Mouse (Mus musculus) c-Kit-positive CD71-positive TER-119-positive erythroid progenitor cells, embryonic 14.5 days (primary cell): ENCODE results near the gene Mrpl9.
A peak's percentile ranks its signal among the peaks of the same experiment; 100 is the strongest.

Source experiments
- DNase-seq: peaks from one replicate; pipeline ENCODE4 v3.0.0-alpha.2; 2013; ENCODE audit warnings: low spot score

Mrpl9 gene

DNA sequence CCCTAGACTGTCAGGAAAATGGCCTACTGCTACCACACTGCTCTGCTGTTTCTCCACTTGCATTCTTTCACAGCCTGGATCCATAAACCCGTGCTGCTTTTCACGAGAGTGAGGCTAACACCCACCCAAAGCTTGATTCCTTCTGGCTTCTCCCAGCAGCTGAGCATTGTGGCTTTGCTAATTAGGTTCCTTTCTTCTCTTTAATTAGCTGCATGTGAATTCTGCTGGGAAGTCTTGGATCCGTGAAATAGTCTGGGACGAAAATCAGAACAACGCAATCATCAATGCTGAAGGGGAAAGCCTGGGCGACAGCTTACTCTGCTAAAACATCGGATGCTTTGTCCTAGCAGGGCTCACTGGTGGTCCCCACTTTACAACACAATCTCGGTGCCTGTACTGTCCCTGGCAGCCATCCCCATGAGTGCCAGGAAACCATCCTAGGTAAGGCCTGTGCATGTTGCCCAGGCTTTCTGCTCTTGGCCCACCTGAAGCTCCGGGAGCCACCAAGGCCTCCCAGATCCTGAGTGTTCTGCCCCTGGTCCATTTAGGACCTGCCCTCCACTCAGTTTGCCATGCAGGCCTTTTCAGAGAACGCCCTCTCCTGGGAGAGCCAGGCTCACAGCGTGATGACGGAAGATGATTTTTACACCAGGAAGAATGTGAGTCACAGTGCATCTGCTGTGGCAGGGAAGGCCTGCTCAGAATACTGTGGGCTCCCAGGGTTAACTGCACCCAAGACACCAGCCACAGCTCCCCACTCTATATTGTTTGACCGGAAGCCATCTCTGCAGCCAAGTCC lies 22.7 kb downstream of the Mrpl9 start:
- DNase-seq: no peak

DNA sequence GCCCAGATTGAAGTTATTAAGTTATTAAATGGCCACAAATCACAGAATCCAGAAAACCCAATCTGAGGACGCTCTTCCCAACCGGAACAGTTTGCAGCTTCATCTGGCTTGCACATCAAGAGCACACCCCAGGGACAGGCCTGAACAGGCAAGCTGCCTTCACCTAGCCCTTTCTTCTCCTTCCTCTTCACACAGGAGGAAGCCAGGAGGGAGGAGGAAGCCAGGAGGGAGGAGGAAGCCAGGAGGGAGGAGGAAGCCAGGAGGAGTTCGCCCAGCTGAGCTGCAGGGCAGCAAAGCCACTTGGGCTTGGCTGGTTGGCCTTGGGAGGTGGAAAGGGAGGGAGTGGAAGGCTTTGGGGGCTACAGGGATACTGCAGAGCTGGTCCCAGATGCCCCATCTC lies 25.8 kb downstream of the Mrpl9 start:
- DNase-seq: no peak

DNA sequence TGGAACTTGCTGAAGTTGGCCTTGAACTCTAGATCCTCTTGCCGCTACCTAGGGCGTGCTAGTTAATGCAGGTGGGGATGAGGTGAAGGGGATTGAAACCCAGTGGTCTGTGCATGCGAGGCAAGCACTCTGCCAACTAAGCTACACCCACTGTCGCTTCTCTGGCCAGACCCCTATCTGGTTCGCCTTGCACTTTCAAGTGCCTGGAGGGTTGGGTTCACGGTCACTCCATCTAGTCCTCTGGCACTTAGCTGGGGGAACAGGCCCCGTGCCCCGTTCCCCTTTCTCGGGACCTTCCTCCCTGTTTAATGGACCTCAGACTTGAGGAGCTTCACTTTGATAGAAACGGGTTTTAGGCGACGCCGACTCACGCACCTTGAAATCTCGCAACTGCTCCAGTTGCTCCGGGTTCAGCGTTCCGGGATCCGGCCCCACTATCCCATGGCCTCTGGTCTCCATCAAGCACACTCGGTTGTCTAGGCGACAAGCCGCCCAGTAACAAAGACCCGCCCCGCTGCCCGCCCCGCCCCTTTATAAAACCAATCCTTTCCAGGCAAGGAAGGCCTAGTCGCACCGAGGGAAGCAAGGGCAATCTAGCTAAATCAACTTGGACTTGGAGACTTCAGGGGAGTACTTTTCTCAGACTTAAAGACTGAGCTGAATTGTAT lies 29.5 kb downstream of the Mrpl9 start:
- DNase-seq: no peak

DNA sequence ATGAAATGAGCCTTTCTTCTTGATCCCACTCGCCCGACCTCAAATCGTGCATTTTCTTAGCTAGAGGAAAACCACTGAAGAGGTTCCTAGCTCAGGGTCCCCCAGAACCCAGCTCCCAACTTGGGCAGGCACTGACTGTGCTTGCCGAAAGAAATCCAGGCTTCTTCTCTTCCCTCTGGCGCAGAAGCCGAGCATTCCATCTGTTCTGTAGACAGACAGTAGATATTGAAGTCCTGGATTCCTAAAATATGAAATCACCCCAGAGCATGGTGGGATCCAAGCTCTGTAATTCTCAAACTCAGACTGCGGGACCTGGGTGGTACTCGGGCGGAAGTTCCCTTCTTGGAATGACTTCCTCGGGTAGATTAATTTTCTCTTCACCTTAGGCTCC lies 30.0 kb downstream of the Mrpl9 start:
- no peak for DNase-seq

- DNase-seq: no peak
Measured at GRCm38 (mm10) chr3:94473567-94474232, 30.6 kb downstream of the Mrpl9 start.

- no peak for DNase-seq
Measured at GRCm38 (mm10) chr3:94476301-94477035, 33.4 kb downstream of the Mrpl9 start.

DNA sequence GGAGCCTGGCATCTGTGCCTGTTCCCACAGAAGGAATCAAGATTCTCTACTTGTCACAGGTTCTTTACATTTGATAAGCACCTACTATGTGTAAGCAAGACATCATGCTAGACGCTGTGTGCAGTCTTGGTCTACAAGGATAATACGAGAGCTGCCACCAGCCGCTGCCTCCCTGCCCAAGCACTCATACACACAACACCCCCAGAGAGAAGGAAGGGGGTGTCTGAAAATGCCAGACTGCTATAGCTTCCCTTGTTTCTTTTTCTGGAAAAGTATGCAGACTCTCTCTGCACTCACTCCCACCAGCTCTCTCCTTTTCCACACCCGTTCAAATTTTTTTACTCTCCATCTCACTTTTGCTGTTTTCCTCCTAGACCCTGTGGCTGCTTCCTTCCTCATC lies 34.3 kb downstream of the Mrpl9 start:
- no peak for DNase-seq

DNA sequence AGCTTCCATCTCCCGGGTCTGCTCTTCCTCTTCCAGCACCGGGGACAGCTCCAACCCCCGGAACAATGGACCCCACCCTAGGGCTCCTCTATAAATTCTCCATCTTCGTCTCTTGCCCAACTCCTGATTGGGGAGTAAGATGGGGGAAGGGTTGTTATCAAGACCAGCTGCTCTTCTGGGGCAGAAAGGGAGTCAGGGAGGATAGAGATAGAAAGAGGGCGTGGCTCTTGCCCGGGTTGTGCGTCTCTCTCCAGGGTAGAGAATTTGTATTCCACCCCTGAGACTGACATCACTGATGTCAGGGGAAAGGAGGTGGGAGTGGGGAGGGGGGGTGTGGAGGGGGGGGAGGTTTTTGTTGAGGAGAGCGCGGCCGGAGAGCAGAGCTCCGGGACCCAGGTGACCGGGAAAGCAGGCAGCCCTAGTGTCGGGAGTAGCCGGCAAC lies 34.9 kb downstream of the Mrpl9 start, which contains the start of gene Celf3:
Gene Celf3 (plus strand): TSS at position 315 of the 442 bp plus-strand sequence.
- peak; percentile 47 for DNase-seq

- no peak for DNase-seq
Measured at GRCm38 (mm10) chr3:94478591-94479169, 35.6 kb downstream of the Mrpl9 start.

DNA sequence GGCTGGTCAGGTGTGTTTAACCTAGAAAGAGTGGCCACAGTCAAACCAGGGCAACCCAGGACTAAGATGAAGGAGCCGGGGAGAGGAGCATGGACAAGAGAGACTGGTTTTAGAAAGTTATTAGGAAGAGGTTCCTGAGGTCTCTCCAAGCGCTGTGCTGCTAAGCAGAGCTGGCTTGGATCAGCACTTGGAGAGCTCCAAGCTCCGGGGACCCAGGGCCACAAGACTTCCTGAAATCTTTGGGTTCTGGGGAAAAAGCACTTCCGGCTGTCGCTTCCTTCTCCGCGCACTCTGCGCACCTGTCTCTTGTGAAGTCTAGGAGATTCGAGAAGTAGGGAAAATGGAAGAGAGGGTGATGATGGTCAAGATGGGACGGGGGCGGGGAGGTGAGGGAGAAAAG lies 36.4 kb downstream of the Mrpl9 start:
- DNase-seq: no peak

DNA sequence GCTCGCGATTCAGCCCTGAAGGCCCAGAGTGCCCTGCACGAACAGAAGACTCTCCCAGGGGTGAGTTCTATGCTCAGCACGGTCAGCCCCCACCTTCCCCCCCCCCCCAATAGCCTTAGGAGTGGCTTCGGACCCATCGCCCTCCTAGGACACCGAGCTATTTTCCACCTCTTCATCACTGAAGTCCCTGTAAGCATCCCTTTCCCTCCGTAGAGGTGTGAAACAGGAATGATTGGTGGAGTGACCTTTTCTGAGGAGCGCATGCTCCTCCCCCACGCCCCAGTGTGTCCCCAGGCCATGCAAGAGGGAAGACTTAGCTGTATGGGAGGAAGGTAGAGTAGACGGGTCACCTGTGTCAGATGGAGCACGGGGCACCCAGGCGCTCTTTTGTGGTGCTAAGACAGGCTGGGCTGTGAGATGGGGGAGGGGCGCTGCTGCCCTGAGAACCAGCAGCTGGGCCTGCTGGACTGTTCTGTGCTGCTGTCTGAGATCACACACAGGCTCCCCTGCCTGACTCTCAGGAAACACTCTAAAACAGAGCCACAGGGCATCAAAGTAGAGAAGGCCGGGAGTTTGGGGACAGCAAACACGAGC lies 37.3 kb downstream of the Mrpl9 start, which contains the start of gene Riiad1:
Gene Riiad1 (minus strand): TSS at position 51 of the 594 bp plus-strand sequence.
- DNase-seq: no peak

DNA sequence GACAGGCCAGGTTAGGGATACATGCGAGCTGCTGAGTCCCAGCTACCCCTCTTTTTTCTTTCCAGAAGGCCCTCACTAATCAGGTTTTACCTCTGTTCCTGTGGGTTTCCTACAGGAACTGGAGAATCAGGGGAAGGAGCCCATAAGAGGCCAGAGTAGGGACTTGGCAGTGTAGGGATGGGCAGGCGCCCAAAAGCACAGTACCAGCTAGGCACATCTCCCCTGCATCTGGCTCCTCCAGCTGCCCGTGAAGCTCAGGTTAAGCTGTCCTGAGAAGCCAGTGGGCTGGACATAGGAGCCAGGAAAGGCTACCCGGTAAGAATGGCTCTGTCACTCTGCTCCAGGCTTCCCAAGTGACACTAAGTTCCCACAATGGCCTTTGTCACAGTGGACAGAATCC lies 38.3 kb downstream of the Mrpl9 start:
- no peak for DNase-seq

DNA sequence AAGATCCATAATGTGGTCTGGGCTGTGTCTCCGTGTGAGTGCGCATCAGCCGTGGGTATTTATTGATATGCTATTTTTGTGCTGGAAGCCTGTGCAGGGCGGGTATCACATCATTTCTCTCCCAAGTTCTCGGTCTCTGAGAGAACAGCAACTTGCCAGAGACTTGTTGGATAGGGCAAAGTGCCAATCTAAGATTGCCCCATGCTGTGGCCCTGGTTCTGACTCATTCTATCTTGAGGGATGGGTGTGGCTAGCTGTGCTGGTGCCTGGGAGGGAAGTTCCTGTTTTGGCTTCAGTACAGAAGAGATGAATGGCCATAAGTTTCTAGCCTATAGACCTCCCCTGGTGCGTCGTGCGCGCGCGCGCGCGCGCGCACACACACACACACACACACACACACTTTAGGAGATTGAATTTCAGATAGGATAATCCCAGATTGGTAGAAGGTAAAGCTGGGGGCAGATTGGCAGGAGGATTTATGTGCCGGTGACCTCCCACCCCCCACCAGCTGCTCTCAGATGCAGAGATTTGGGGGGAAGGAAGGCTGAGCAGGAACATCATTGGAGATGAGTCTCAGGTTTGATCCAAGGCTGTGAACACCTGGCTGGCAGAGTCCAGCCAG lies 39.8 kb downstream of the Mrpl9 start:
- no peak for DNase-seq

GRCm38 (mm10) chr3:94483790-94484439 lies 40.8 kb downstream of the Mrpl9 start:
- no peak for DNase-seq

DNA sequence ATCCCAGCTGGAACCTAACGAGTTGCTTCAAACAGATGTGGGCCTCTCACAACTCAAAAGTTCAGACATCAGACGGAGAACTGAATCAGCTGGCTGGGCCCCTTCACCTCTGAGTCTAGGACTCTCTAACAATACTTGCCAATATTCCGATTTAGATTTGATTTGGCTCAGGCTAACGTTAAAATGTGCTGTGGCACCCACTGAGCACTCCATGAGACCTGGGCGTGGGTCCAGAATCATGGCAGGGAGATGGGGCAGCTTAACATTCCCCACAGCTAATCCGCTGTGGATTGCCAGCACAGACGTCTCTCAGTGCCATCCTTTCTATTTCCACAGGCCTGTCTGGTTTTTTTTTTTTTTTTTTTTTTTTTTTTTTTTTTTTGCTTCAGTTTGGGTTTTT lies 42.8 kb downstream of the Mrpl9 start:
- no peak for DNase-seq

- no peak for DNase-seq
Measured at GRCm38 (mm10) chr3:94487581-94487980, 44.5 kb downstream of the Mrpl9 start.

DNA sequence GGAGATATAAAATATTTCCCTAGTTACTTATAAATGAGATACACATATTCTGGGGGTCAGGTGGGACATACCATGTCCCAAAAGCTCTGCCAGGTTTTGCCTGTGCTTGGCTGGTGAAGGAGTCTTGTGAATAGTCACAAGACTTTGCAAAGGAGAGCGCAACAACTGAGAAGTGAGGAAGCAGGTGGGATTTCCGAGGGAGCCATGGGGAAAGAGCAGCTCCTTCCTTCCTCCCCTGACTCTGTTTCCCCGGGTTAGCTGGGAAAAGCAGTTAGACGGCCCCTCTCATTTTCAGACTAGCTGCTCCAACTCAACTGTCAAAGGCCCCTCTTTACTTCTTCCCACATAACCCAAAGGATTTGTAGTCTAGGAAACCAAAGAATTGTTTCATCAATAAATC lies 54.0 kb downstream of the Mrpl9 start:
- DNase-seq: no peak
